Mouse (Mus musculus) adrenal gland, adult 18-20 months (tissue): Measurements from ENCODE around the gene Ssu72. TPM values are rescaled to one million over a fixed set of nuclear protein-coding genes. Genes with fewer than 3 reads are reported as not detected.

Source experiments
- DNase-seq, 2 experiments: peaks; one replicate each; pipeline ENCODE4 v3.0.0; 2021 to 2022; ENCODE audit warnings: low spot score in 2 of 2
- total RNA-seq, 2 experiments: library from RNA; stranded (reverse); gene quantifications; 1 replicate in 1 of 2; 2 replicates in 1 of 2; pipeline ENCODE4 v1.2.3; 2021

Gene Ssu72
- total RNA-seq, 2 experiments from 2014 or later: 92.0 to 105 TPM

DNA sequence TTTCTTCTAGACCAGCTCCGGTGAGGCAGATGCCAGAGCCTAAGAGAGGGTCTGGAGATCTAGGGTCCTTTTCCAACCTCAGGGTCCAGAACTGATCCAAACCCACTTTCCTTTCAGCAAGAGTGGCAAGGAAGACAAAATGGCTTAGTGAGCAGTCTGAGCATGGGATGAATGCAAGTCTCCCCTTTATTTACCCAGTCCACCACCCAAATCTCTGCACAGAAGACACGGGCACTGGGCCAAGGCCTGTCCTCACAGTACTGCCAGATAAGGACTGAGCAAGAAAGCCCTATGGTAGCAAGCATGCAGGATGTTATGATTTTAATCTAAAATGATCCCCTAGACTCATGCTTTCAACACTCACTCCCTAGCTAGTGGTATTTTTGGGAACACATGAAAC is 73.2 kb downstream of the Ssu72 start:
- DNase-seq: no peak

GRCm38 (mm10) chr4:155779498-155779897 is 74.9 kb downstream of the Ssu72 start:
- DNase-seq: no peak

DNA sequence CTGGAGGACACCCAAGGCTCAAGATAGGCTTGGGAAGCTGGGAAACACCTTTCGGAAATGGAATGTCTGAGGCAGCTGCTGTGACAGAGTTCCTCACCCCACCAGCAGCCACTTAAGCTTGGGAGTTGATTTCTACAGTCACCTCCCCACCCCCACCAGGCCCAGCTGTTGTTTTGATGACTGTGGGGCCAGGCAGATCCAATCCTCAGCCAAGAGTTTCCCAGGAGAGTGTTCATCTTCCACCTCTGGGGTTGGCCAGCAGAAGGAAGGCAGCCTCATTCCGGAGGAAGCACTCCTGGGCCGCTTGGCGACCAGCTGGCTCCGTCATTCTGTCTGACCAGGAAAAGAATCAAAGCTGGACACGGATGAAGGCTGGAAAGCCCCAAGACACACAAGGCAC is 76.3 kb downstream of the Ssu72 start:
- DNase-seq: no peak

Other genes with a start within 250 kb of the Ssu72 start
- 1 to 10 TPM; 5.9 to 7.5 TPM for gene Tmem52, start 235.7 kb upstream of the Ssu72 start, total RNA-seq
- gene Gnb1, start 213.4 kb upstream of the Ssu72 start, total RNA-seq: 100 to 1,000 TPM; 436 to 441 TPM
- 100 to 1,000 TPM; 160 to 313 TPM for gene Nadk, start 142.4 kb upstream of the Ssu72 start, total RNA-seq
- gene Slc35e2, start 103.4 kb upstream of the Ssu72 start, total RNA-seq: 10 to 100 TPM; 28.6 to 35.7 TPM
- gene Cdk11b, start 79.9 kb upstream of the Ssu72 start, total RNA-seq: 10 to 100 TPM; 56.8 to 62.0 TPM
- not detected for gene Gm10563, start 59.4 kb upstream of the Ssu72 start, total RNA-seq
- gene Mmp23, start 51.4 kb upstream of the Ssu72 start, total RNA-seq: 10 to 100 TPM in 1 of 2 experiments, 1 to 10 TPM in 1; 5.6 to 12.8 TPM
- gene Mib2, start 35.6 kb upstream of the Ssu72 start, total RNA-seq: 10 to 100 TPM; 57.1 to 59.7 TPM
- gene Fndc10, start 10.5 kb upstream of the Ssu72 start, total RNA-seq: 10 to 100 TPM; 31.5 to 48.1 TPM
- under 1 TPM; 0.48 to 0.89 TPM for gene Tmem240, start 30.0 kb downstream of the Ssu72 start, total RNA-seq
- gene Atad3a, start 56.3 kb downstream of the Ssu72 start, total RNA-seq: 10 to 100 TPM; 96.2 to 99.8 TPM
- gene Vwa1, start 69.9 kb downstream of the Ssu72 start, total RNA-seq: 10 to 100 TPM in 1 of 2 experiments, 1 to 10 TPM in 1; 3.8 to 12.3 TPM
- under 1 TPM; 0.56 to 0.70 TPM for gene Tmem88b, start 81.1 kb downstream of the Ssu72 start, total RNA-seq
- gene Ankrd65, start 85.6 kb downstream of the Ssu72 start, total RNA-seq: not detected
- 100 to 1,000 TPM; 143 to 148 TPM for gene Mrpl20, start 98.1 kb downstream of the Ssu72 start, total RNA-seq
- gene Ccnl2, start 107.7 kb downstream of the Ssu72 start, total RNA-seq: 100 to 1,000 TPM; 112 to 146 TPM
- 100 to 1,000 TPM; 142 to 164 TPM for gene Aurkaip1, start 126.5 kb downstream of the Ssu72 start, total RNA-seq
- 10 to 100 TPM; 40.0 to 43.1 TPM for gene Mxra8, start 134.9 kb downstream of the Ssu72 start, total RNA-seq
- 10 to 100 TPM; 62.3 to 87.0 TPM for gene Dvl1, start 142.6 kb downstream of the Ssu72 start, total RNA-seq
- under 1 TPM; 0.27 to 0.42 TPM for gene Tas1r3, start 158.6 kb downstream of the Ssu72 start, total RNA-seq
- gene Cptp, start 164.6 kb downstream of the Ssu72 start, total RNA-seq: 10 to 100 TPM; 16.9 to 17.5 TPM
- gene Ints11, start 164.7 kb downstream of the Ssu72 start, total RNA-seq: 10 to 100 TPM; 26.4 to 29.7 TPM
- 10 to 100 TPM; 28.1 to 32.8 TPM for gene Pusl1, start 187.0 kb downstream of the Ssu72 start, total RNA-seq
- 10 to 100 TPM; 17.2 to 19.3 TPM for gene Acap3, start 187.0 kb downstream of the Ssu72 start, total RNA-seq
- gene Ube2j2, start 239.0 kb downstream of the Ssu72 start, total RNA-seq: 10 to 100 TPM; 75.5 to 85.8 TPM